Mouse (Mus musculus): Measurements from ENCODE around the gene Asphd1. TPM values are rescaled to one million over a fixed set of nuclear protein-coding genes. Genes with fewer than 3 reads are reported as not detected.

The Asphd1 gene
- polyA plus RNA-seq, 1 experiment: 0.07 TPM

DNA sequence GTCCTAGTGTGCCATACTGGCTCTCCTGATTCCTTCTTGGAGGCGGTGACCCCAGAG lies 26.3 kb upstream of the Asphd1 start, which contains the start of gene Cdipt:
TSS of gene Cdipt (plus strand) at position 22 of the 57 bp plus-strand sequence.
- H3K79me3 ChIP-seq (ENCODE audit: low read depth): peaks cover 6% of the 10 kb centered on the region
- H3K36me3 ChIP-seq (ENCODE audit: control insufficient read depth, insufficient read depth): peaks cover 21% of the 10 kb centered on the region
- peak within 1 kb of the TSS; percentile 89 for H3K4me3 ChIP-seq (ENCODE audit: insufficient read depth, poor library complexity, severe bottlenecking)
- peaks cover 11% of the 10 kb centered on the region for H3K27me3 ChIP-seq (ENCODE audit: control insufficient read depth, insufficient read depth, insufficient read length)
- TF ChIP-seq CTCF (IDR thresholded peaks at IDR 0.05; ENCODE audit: control insufficient read depth, insufficient read depth, insufficient read length) (no peak), MYOD1 (IDR thresholded peaks at IDR 0.05; ENCODE audit: control insufficient read depth, insufficient read length, low read depth) (no peak), USF1 (IDR thresholded peaks at IDR 0.05; ENCODE audit: low read depth) (no peak), MAX (IDR thresholded peaks at IDR 0.05) (no peak), CEBPB (IDR thresholded peaks at IDR 0.05; ENCODE audit: low read depth) (no peak), MYOG (IDR thresholded peaks at IDR 0.05; ENCODE audit: control insufficient read depth, extremely low read depth, insufficient read length) (no peak), FOSL1 (IDR thresholded peaks at IDR 0.05; ENCODE audit: insufficient read depth, low read length, poor library complexity, severe bottlenecking) (no peak)
- peaks cover 28% of the 10 kb centered on the region for H3K79me2 ChIP-seq (ENCODE audit: control insufficient read depth, insufficient read depth)
- H3ac ChIP-seq (ENCODE audit: control insufficient read depth, insufficient read length, low read depth): peak within 1 kb of the TSS; percentile 99

DNA sequence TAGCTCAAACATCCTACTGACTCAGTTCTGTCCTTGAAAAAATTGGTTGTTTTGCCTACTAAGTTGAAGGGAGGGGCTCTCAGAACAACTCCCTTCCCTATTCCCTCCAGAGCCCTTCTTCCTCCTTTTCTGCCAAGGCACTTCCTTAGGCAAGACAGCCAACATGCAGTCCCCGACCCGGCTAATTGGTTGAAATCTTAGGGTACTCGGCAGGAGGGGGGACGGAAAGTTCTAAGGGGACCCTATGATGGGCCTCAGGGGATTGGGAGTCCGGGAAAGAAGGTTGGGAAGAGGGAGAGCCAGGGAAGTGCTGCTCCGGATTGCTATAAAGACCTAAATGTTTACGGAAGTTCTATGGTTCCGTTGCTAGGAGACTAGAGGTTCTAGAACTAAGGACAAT lies 26.1 kb upstream of the Asphd1 start:
- Histone ChIP-seq H3K36me3 (ENCODE audit: control insufficient read depth, insufficient read depth) (peaks cover 21% of the 10 kb centered on the region), H3K79me2 (ENCODE audit: control insufficient read depth, insufficient read depth) (peaks cover 28% of the 10 kb centered on the region), H3ac (ENCODE audit: control insufficient read depth, insufficient read length, low read depth) (no peak overlapping the region), H3K27me3 (ENCODE audit: control insufficient read depth, insufficient read depth, insufficient read length) (peaks cover 12% of the 10 kb centered on the region), H3K79me3 (ENCODE audit: low read depth) (peaks cover 6% of the 10 kb centered on the region), H3K4me3 (ENCODE audit: insufficient read depth, poor library complexity, severe bottlenecking) (no peak overlapping the region)
- TF ChIP-seq MYOD1 (IDR thresholded peaks at IDR 0.05; ENCODE audit: control insufficient read depth, insufficient read length, low read depth): no peak
- TF ChIP-seq FOSL1 (IDR thresholded peaks at IDR 0.05; ENCODE audit: insufficient read depth, low read length, poor library complexity, severe bottlenecking): no peak
- TF ChIP-seq MAX (IDR thresholded peaks at IDR 0.05): no peak
- no peak for TF ChIP-seq CTCF (IDR thresholded peaks at IDR 0.05; ENCODE audit: control insufficient read depth, insufficient read depth, insufficient read length)
- TF ChIP-seq MYOG (IDR thresholded peaks at IDR 0.05; ENCODE audit: control insufficient read depth, extremely low read depth, insufficient read length): no peak
- no peak for TF ChIP-seq USF1 (IDR thresholded peaks at IDR 0.05; ENCODE audit: low read depth)
- no peak for TF ChIP-seq CEBPB (IDR thresholded peaks at IDR 0.05; ENCODE audit: low read depth)

DNA sequence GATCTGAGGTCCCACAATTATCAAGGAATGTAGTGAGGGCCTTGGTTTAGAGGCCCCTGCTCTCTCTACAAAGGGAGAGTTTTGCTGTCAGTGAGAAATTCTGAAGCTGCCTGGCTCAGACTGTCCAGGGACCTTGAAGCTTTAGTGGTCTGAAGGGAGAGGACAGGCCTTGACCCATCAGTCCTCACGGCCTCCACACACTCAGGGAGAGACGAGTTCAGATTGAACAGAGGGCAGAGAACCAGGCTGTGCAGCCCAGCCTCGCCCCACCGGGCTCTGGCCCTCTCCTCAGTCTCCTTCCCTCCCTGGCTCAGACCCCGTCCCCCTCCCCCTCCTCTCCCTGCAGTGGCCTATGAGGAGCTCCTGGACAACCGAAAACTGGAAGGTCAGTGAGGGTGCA lies 18.0 kb upstream of the Asphd1 start:
- TF ChIP-seq FOSL1 (IDR thresholded peaks at IDR 0.05; ENCODE audit: insufficient read depth, low read length, poor library complexity, severe bottlenecking) (no peak), MYOD1 (IDR thresholded peaks at IDR 0.05; ENCODE audit: control insufficient read depth, insufficient read length, low read depth) (no peak), USF1 (IDR thresholded peaks at IDR 0.05; ENCODE audit: low read depth) (no peak), MAX (IDR thresholded peaks at IDR 0.05) (no peak), CTCF (IDR thresholded peaks at IDR 0.05; ENCODE audit: control insufficient read depth, insufficient read depth, insufficient read length) (no peak), MYOG (IDR thresholded peaks at IDR 0.05; ENCODE audit: control insufficient read depth, extremely low read depth, insufficient read length) (no peak), CEBPB (IDR thresholded peaks at IDR 0.05; ENCODE audit: low read depth) (no peak)
- H3ac ChIP-seq (ENCODE audit: control insufficient read depth, insufficient read length, low read depth): no peak overlapping the region
- H3K36me3 ChIP-seq (ENCODE audit: control insufficient read depth, insufficient read depth): no peaks in the 10 kb centered on the region
- H3K79me3 ChIP-seq (ENCODE audit: low read depth): no peaks in the 10 kb centered on the region
- H3K27me3 ChIP-seq (ENCODE audit: control insufficient read depth, insufficient read depth, insufficient read length): peaks cover 56% of the 10 kb centered on the region
- H3K79me2 ChIP-seq (ENCODE audit: control insufficient read depth, insufficient read depth): no peaks in the 10 kb centered on the region
- no peak overlapping the region for H3K4me3 ChIP-seq (ENCODE audit: insufficient read depth, poor library complexity, severe bottlenecking)

DNA sequence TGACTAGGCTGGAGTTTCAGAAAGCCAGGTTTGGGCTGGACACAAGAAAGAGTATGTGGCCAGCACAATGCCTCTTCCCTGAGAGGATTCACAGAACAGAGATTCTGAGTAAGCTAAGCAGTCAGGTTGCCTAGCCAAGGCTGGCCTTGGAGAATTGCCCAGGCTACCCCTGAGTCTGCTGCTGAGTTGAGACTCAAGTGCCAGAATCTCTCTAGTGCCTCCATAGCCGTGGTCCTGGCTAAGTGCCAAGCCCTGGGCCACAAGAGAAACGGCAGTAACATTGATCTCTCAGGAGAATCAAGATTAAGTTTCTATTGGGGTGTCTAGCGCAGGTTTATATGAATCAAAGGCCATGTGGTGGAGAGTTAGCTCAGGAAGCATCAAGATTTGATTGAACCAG lies 16.2 kb upstream of the Asphd1 start:
- Histone ChIP-seq H3K79me2 (ENCODE audit: control insufficient read depth, insufficient read depth) (no peaks in the 10 kb centered on the region), H3K36me3 (ENCODE audit: control insufficient read depth, insufficient read depth) (no peaks in the 10 kb centered on the region), H3K27me3 (ENCODE audit: control insufficient read depth, insufficient read depth, insufficient read length) (peaks cover 64% of the 10 kb centered on the region), H3K79me3 (ENCODE audit: low read depth) (no peaks in the 10 kb centered on the region), H3ac (ENCODE audit: control insufficient read depth, insufficient read length, low read depth) (no peak overlapping the region), H3K4me3 (ENCODE audit: insufficient read depth, poor library complexity, severe bottlenecking) (no peak overlapping the region)
- no peak for TF ChIP-seq CTCF (IDR thresholded peaks at IDR 0.05; ENCODE audit: control insufficient read depth, insufficient read depth, insufficient read length)
- no peak for TF ChIP-seq MYOG (IDR thresholded peaks at IDR 0.05; ENCODE audit: control insufficient read depth, extremely low read depth, insufficient read length)
- TF ChIP-seq MAX (IDR thresholded peaks at IDR 0.05): no peak
- TF ChIP-seq CEBPB (IDR thresholded peaks at IDR 0.05; ENCODE audit: low read depth): no peak
- no peak for TF ChIP-seq FOSL1 (IDR thresholded peaks at IDR 0.05; ENCODE audit: insufficient read depth, low read length, poor library complexity, severe bottlenecking)
- no peak for TF ChIP-seq USF1 (IDR thresholded peaks at IDR 0.05; ENCODE audit: low read depth)
- no peak for TF ChIP-seq MYOD1 (IDR thresholded peaks at IDR 0.05; ENCODE audit: control insufficient read depth, insufficient read length, low read depth)

DNA sequence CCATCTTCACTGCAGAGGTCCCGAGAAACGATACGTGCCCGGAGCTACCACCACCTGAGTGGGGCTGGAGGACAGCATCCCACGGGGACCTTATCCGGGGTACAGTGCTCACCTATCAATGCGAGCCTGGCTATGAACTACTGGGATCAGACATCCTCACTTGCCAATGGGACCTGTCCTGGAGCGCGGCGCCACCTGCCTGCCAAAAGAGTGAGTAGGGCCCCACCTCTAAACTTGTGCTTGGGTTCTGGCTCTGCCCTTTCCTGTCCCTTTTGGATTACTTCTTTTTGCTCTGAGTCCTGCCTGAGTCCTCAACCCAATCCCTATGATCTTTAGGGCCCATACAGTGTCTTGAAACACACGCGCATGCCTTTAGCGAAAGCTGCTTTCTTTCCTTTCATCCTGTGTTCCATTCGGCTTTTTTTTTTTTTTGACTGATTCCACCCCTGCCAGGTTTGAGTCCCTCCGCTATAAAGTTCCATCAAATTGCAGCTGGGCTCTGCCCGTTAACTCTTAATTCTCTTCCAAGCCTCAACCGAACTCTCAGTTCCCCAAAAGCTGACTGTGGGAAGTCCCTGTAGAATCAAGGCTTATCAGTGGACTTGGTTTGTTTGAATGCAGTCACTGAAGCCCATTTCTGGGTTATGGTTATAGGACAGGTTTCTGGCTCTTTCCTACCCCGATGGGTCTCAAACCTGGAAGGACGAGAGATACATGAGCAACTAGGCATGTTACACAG lies 14.3 kb upstream of the Asphd1 start:
- H3K4me3 ChIP-seq (ENCODE audit: insufficient read depth, poor library complexity, severe bottlenecking): no peak overlapping the region
- no peak overlapping the region for H3ac ChIP-seq (ENCODE audit: control insufficient read depth, insufficient read length, low read depth)
- no peaks in the 10 kb centered on the region for H3K79me2 ChIP-seq (ENCODE audit: control insufficient read depth, insufficient read depth)
- no peaks in the 10 kb centered on the region for H3K36me3 ChIP-seq (ENCODE audit: control insufficient read depth, insufficient read depth)
- TF ChIP-seq FOSL1 (IDR thresholded peaks at IDR 0.05; ENCODE audit: insufficient read depth, low read length, poor library complexity, severe bottlenecking) (no peak), CTCF (IDR thresholded peaks at IDR 0.05; ENCODE audit: control insufficient read depth, insufficient read depth, insufficient read length) (peak; percentile 49)
- peaks cover 67% of the 10 kb centered on the region for H3K27me3 ChIP-seq (ENCODE audit: control insufficient read depth, insufficient read depth, insufficient read length)
- no peaks in the 10 kb centered on the region for H3K79me3 ChIP-seq (ENCODE audit: low read depth)

DNA sequence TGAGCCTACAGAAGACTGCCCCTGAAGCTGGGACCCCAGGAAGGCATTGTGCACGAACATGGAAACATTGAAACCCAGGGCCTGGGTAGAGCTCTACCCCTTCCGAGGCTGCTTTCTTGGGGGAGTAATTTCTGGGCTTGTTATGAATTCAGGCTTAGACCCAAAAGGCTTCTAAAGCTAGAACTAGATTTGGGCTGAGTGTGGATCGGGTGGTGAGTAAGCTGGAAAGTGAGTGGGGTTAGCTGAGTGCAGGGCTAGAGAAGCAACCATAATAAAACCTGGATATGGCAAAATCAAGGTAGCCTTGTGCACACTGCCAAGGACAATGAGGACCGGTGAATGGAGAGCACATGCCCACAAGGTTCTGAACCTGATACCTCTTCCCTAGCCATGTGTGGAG lies 12.6 kb upstream of the Asphd1 start:
- TF ChIP-seq CEBPB (IDR thresholded peaks at IDR 0.05; ENCODE audit: low read depth): no peak
- no peak for TF ChIP-seq MYOG (IDR thresholded peaks at IDR 0.05; ENCODE audit: control insufficient read depth, extremely low read depth, insufficient read length)
- TF ChIP-seq CTCF (IDR thresholded peaks at IDR 0.05; ENCODE audit: control insufficient read depth, insufficient read depth, insufficient read length): no peak
- no peak for TF ChIP-seq USF1 (IDR thresholded peaks at IDR 0.05; ENCODE audit: low read depth)
- no peak for TF ChIP-seq MAX (IDR thresholded peaks at IDR 0.05)
- no peak for TF ChIP-seq MYOD1 (IDR thresholded peaks at IDR 0.05; ENCODE audit: control insufficient read depth, insufficient read length, low read depth)
- TF ChIP-seq FOSL1 (IDR thresholded peaks at IDR 0.05; ENCODE audit: insufficient read depth, low read length, poor library complexity, severe bottlenecking): no peak
- H3K4me3 ChIP-seq (ENCODE audit: insufficient read depth, poor library complexity, severe bottlenecking): no peak overlapping the region
- H3K79me3 ChIP-seq (ENCODE audit: low read depth): no peaks in the 10 kb centered on the region
- H3ac ChIP-seq (ENCODE audit: control insufficient read depth, insufficient read length, low read depth): no peak overlapping the region
- no peaks in the 10 kb centered on the region for H3K36me3 ChIP-seq (ENCODE audit: control insufficient read depth, insufficient read depth)
- H3K27me3 ChIP-seq (ENCODE audit: control insufficient read depth, insufficient read depth, insufficient read length): peaks cover 65% of the 10 kb centered on the region
- H3K79me2 ChIP-seq (ENCODE audit: control insufficient read depth, insufficient read depth): no peaks in the 10 kb centered on the region

Data from C2C12 (cell line).